Mouse (Mus musculus) Muller cell, postnatal 12 days (primary cell): ENCODE measurements around the gene Rtkn.
A peak's percentile ranks its signal among the peaks of the same experiment; 100 is the strongest.

Experiments
- DNase-seq: peaks from one replicate; pipeline ENCODE4 v3.0.0-alpha.2; 2015; ENCODE audit errors: inconsistent ontology term

Rtkn gene

GRCm38 (mm10) chr6:83171063-83171462, 35.8 kb downstream of the Rtkn start:
- DNase-seq = no peak

DNA sequence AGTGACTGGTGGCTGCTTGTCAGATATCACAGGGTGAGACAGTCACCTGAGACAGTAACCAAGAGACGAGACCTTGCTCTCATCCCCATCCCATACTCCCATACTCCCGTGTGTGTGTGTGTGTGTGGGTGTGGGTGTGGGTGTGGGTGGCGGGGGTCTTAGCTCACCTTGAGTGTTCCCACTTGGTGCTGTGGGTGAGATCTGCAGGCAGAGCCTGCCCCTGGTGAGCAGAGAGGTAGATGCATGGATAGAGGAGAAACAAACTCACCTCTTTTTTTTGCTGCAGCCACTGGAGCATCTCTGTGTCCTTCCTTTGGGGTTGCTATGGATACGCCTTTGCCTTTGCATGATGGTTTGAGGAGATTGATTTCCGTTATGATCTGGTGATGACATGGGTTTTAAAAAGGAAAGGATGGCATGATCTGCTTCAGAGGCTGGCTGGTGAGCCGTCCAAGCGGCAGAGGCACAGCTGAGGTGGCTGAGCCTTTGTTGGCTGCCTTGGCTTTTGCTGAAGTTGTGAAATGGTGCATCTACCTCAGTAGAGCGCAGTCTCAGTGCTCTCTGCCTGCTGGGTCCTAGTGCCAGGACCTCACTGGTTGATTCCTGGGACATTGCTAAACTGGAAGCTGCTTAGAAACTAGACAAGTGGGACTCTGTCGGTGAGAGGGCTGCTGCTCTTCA, 37.1 kb downstream of the Rtkn start:
- no peak for DNase-seq

DNA sequence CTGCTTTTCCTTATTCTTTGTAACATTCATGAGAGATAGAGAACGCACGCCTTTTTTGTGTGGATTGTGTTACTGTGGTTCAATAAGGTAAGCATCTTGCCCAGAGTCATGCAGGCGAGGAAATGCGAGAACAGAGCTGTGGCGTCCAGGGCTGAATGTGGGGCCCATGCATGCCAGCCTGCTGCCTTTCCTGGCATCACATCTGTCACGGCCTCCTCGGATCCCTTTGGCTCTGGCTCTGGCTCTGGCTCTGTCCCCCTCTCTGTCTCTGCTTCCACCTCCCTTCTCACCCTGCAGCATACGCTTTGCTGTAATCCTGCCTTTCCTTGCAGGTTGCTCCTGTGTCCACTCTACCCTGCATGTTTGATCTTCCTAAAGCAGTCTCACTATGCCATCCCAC, 40.7 kb downstream of the Rtkn start:
- DNase-seq = no peak

DNA sequence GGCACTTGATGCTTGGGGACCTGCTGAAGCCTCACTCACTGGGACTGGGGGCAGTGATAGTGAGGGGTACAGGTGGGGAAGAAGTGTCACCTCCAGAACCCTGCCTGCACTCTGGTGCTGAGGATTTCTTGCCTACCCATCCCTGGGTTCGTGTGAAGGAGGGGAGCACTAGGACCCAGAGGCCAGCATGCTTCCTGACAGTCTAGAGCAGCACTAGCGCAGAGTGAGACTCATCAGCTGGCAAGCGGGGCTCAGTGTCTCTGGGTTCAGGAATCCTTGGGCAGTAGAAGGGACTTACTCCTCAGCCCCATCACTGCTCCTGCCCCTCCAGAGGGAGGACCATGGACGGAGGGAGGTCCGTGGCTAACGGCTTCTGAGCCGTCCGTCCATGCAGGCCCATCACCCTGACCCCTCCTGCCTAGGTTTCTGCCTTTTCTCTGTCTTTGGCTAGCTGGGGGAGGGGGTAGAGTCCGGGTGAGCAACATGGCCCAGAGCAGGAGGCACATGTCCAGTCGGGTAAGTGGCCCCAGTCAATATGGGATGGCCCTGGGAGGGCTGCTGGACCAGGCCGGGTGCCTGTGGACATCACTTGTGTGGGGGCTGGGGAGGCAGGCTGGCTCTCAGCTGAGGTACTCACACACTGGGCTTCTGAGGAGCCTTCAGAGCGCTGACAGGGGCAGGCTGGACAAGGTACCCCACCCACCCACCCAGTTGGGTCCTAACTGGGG, 44.3 kb downstream of the Rtkn start:
- DNase-seq = peak; percentile 56

DNA sequence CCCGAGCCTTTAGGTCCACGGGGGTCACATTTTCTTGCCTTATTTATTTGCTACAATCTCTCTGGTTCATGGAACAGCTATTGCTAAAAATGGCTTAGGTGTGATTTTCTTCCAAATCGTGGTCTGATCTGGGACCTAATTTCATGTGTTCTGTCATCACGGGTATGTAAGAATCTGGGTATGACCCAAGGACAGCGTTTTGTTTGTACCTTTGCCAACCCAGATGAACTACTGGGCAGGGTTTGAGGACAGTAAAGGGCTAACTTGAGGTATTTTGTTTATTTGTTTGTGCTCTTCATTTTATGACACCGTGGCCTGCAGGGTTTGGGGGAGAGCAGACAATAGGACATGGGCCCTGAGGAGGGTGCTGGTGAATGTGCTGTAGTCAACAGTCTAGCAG, 45.3 kb downstream of the Rtkn start:
- DNase-seq = no peak

DNA sequence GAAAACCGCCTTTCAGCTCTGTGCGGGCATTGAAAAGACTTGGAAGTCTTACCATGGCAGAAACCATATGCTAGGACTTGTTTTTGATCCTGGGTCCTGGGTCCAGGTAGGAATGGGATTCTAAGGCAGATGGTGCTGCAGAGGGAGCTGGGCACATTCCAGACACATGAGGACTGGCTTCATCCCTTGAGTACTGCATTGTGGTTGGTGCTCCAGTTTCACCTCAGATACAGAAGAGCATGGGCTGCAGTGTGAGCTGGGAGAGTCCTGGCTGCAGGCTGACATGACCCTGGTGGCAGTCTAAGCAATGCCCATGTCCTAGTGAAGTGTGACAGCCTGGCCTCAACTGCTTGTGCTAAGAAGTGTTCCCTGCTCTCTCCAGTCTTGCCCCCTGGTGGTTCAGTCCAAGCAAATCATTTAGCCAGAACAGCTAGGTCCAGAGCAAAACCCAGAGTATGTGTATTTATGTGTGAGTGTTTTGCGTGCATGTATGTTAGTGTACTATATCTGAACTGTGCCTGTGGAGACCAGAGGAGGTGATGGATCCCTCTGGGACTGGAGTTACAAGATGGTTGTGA, 49.7 kb downstream of the Rtkn start:
- DNase-seq = no peak

- DNase-seq = peak; percentile 83
Observed at GRCm38 (mm10) chr6:83185895-83186861, 50.9 kb downstream of the Rtkn start.

GRCm38 (mm10) chr6:83186946-83187345, 51.7 kb downstream of the Rtkn start:
- no peak for DNase-seq

- DNase-seq = no peak
Observed at GRCm38 (mm10) chr6:83193571-83193970, 58.3 kb downstream of the Rtkn start.

DNA sequence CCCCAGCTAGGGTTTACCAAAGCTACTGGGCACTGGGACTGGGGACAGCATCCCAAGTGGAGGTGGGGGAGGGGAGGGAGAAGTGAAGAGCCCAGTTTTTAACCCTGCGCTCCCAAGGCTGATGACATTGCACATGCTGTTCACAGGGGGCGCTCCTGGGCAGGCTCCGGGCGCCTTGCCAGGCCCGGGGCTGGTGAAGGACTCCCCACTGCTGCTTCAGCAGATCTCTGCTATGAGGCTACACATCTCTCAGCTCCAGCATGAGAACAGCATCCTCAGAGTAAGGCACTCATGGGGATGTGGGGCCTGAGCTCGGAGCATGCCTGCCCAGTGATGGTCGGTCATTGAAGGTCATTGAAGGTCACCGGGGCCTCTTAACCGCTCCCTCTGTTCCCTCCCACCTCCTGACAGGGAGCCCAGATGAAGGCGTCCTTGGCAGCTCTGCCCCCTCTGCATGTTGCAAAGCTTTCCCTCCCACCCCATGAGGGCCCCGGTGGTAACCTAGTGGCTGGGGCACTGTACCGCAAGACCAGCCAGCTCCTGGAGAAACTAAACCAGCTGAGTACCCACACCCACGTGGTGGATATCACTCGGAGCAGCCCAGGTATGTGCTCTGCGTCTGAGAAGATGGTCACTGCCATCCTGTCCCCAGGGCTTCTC, 62.2 kb downstream of the Rtkn start:
- peak; percentile 83 for DNase-seq
